Mouse (Mus musculus) small intestine, adult 2 months (tissue): ENCODE measurements around the gene Nedd9.

Source experiments
- CTCF ChIP-seq: fragments of 200-500 bp; IDR thresholded peaks from 2 replicates; pipeline ENCODE4 v1.5.1; 2012; ENCODE audit warnings: low read depth, mild to moderate bottlenecking, control low read depth, inconsistent platforms, low read length, moderate library complexity, mixed read lengths; ENCODE audit not compliant: insufficient replicate concordance, insufficient read length; ENCODE audit errors: extremely low read depth
- POLR2A ChIP-seq: fragments of 200-500 bp; IDR thresholded peaks from 2 replicates; pipeline ENCODE4 v1.6.1; 2012; ENCODE audit warnings: low read depth, mild to moderate bottlenecking, control low read depth, inconsistent platforms, low read length, moderate library complexity

GRCm38 (mm10) chr13:41530326-41530725 is 43.2 kb upstream of the Nedd9 start:
- no peak for TF ChIP-seq CTCF
- TF ChIP-seq POLR2A, result no peak
